Mouse (Mus musculus) cerebellum, adult 9-10 months (tissue): ENCODE data around the gene Cyp1a1.
"Not testable (repeated sequence)": the region's sequence is repeated elsewhere in the genome, so short reads cannot be mapped to it uniquely, and the experiment has no call there.

Experiments
- DNase-seq: peaks from one replicate; pipeline ENCODE4 v3.0.0; 2022

Cyp1a1 gene

GRCm38 (mm10) chr9:57708068-57708719, 20.5 kb downstream of the Cyp1a1 start, which contains the start of gene Edc3:
Edc3 (plus strand) TSS chr9:57708540.
- DNase-seq = peak; percentile 85

GRCm38 (mm10) chr9:57708720-57709274, 21.1 kb downstream of the Cyp1a1 start:
- peak; percentile 60 for DNase-seq

- not testable (repeated sequence) for DNase-seq
Observed at GRCm38 (mm10) chr9:57710214-57710613, 22.5 kb downstream of the Cyp1a1 start.

DNA sequence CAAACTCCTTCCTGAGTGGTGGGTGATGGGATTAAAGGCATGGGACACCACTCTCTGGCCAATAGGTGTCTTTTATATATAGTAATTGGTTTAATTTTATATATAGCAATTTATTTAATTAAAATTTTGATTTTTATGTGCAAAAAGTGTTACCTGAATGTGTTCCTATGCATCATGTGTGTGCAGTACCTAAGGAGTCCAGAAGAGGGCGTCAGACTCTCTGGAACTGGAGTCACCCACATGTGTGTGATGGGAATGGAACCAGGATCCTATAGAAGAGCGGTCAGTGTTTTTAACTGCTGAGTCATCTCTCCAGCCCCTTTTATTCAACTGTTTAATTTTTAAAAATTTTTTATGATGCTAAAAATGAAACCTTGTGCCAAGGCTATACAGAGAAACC, 24.5 kb downstream of the Cyp1a1 start:
- DNase-seq = no peak

DNA sequence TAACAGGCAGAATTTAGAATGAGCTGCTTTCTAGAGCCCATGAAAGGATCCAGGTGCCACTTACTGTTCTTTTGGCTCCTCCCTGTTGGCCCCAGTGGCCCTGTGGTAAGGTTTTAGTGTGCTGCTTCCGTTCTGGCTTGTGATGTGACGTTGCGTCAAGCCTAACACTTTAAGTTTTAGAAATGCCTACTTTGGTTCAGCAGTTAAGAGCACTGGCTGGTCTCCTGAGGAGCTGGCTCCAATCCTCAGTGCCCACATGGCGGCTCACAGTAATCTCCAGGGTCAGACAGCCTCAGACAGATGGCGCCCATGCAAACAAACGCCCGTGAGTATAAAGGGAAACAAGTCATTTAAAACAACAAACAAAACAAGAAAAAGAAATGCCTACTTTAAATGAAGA, 30.7 kb downstream of the Cyp1a1 start:
- peak; percentile 67 for DNase-seq

DNA sequence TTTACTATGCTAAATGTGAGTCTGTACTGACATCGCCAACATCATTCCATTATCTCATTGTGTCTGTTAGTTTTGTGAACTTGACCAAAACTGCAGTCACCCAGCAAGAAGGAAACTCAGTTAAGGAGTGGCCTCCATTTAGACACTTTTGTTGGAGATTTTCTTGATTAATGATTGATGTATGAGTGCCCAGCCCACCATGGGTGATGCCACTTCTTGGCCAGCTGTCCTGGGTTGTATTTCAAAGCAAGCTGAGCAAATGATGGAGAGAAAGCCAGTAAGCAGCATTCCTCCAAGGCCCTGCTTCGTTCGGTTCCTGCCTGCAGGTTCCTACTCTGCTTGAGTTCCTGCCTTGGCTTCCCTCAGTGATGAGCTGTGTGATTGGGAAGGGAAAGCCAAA, 33.0 kb downstream of the Cyp1a1 start:
- DNase-seq = no peak

DNA sequence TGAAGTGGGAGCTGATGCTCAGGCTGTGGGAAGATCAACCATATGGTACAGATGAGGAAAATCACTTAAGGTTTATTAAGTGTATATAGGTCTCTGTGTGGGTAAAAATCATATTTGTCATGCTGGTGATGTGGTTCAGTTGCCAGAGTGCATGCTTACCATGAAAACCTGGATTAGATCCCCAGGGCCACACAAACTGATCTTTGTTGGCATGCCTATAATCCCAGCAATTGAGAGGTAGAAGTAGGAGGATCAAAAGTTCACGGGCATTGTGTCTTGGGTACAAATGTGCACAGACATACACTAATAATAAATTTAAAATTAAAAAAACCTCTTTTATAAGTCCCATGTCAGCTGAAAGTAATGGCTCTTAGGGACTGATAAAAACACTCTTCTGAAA, 34.6 kb downstream of the Cyp1a1 start:
- DNase-seq = no peak

DNA sequence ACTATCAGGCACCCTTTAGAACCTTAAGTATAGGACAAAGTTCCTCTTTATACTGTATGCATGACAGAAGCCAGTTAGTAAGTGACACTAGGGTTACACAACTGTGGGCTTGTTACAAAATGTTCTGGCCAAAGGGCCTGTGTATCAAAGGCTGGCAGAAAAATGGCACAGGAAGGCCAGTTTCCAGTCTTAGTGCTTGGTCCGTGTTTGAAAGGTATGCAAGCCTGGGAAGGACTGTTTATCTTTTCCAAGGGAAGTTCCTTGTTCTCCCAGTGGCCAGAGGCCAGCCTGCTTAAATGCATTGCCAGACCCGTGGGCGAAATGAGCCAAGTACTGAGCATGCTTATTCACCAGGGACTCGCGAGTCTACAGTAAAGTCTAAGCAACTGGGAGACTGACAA, 35.6 kb downstream of the Cyp1a1 start:
- DNase-seq = peak; percentile 68

DNA sequence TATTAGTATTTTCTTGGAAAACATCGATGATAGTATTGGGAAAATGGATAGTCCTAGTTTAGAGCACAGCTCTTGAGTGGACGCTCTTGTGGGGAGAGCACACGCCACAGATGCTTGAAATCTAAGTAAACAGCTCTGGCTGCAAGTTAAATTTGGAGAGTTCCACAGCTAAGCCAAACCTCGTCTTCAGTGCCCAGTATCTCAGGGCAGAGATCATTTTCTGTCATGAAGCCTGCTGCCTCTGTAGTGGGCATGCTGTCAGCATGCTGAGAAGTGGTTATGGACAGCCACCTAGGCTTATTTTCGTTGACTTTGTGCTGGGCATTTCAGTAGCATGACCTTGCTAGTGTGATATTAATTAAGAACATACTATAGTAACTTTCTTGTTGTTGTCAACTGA, 36.1 kb downstream of the Cyp1a1 start:
- DNase-seq = no peak

DNA sequence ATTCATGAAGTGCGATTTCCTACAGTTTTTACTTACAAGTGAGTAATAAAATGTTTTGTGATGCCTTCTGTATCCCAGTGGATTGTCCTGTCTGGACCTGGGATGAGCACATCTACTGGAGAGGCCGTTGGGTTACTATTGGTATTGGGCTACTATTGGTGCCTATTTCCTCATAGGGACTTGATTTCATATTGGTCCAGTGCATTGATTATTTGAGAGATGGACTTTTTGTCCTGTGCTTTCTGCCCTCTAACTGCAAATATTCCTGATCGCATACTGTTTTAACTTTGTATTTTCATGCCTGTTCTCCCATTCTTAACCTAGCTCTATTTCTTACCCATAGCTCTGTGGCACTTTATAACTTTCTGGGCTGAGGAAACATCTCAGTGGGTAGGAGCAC, 37.0 kb downstream of the Cyp1a1 start:
- DNase-seq = no peak

GRCm38 (mm10) chr9:57728312-57728711, 40.6 kb downstream of the Cyp1a1 start:
- DNase-seq = peak; percentile 66

GRCm38 (mm10) chr9:57733606-57734005, 45.9 kb downstream of the Cyp1a1 start:
- no peak for DNase-seq

DNA sequence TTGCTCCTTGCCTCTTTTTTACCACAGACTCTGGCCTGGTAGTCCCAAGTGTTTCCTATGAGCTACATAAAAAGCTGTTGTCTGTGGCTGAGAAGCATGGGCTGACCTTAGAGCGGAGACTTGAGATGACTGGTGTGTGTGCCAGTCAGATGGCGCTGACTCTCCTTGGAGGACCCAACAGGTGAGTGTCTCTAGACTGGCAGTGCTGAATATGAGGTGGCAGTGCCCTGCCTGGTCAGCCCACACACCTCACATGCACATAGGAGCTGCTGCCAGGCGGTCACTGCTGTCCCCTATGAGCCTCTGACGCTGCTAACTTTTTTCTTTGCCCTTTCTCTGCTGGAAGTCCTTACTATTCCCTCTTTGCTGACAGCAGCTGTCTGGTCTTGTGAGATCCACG, 52.1 kb downstream of the Cyp1a1 start:
- DNase-seq = no peak

DNA sequence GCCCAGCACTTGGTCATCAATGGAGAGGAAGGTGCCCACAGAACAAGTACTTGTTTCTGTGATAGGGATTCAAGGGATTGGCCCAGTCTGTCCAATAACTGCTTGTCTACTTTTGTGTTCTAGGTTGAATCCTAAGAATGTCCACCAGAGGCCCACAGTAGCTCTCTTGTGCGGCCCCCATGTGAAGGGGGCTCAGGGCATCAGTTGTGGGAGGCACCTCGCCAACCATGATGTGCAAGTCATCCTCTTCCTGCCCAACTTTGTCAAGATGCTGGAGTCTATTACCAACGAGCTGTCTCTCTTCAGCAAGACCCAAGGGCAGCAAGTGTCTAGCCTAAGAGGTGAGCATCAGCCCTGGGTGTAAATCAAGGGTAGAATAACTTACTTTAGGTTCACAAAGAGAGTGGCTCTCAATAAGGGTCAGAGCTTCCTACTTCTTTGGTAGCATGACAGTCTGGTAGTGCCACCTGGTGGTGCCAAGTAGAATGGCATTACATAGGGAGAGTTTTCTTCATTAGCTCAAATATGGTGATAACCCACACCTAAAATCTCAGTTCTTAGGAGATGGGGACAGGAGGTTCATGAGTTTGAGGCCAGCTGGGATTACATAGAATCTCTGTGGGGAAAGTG, 56.8 kb downstream of the Cyp1a1 start:
- DNase-seq = peak; percentile 73

DNA sequence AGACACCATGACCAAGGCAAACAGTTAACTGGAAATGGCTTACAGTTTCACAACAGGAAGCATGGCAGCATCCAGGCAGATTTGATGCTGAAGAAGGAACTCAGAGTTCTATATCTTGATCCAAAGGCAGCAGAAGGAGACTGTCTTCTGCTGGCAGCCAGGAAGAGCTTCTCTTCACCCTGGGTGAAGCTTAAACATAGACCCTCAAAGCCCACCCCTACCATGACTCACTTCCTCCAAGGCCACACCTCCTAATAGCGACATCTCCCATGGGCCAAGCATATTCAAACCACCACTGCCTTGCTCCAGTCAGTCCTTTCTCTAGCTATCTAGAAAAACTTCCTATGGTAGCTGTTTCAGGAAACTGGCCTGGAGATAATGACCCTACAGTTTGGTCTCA, 59.3 kb downstream of the Cyp1a1 start:
- no peak for DNase-seq

GRCm38 (mm10) chr9:57748137-57748536, 60.4 kb downstream of the Cyp1a1 start:
- peak; percentile 76 for DNase-seq

DNA sequence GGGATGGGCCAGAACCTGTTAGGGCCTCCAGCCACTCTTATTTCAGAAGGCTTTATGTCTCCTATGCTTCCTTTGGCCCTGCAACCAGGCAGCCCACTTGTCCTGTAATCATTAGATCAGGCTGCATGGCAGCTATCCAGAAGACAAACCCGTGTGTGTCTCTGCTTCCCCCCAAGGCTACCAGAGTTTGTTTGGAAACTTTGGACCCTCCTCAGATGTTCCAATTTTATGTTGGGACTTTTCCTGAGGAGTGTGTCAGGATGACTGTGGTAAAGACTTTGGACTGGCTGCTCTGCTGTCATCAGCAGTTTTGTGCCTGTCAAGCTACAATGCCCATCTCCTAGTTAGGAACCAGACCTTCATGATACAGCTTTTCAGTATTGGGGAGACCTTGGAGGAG, 61.1 kb downstream of the Cyp1a1 start:
- no peak for DNase-seq

GRCm38 (mm10) chr9:57750901-57751300, 63.2 kb downstream of the Cyp1a1 start:
- DNase-seq = no peak
